Mouse (Mus musculus) E14TG2a.4 (cell line): ENCODE measurements around the gene Cep170b.

ENCODE experiments used
- H3K27me3 ChIP-seq: 2 replicates; pipeline ENCODE4 v1.6.1; 2014; ENCODE audit warnings: low read length, control low read depth; ENCODE audit not compliant: insufficient read depth
- H3K36me3 ChIP-seq: 2 replicates; pipeline ENCODE4 v1.6.1; 2014; ENCODE audit warnings: low read length, control low read depth; ENCODE audit not compliant: insufficient read depth
- H3K4me1 ChIP-seq: replicated peaks from 2 replicates; pipeline ENCODE4 v1.6.1; 2014; ENCODE audit warnings: low read depth, low read length, control low read depth
- H3K4me3 ChIP-seq: replicated peaks from 2 replicates; pipeline ENCODE4 v1.5.1; 2014; ENCODE audit warnings: mild to moderate bottlenecking, low read length
- H3K9me3 ChIP-seq: 2 replicates; pipeline ENCODE4 v1.6.1; 2014; ENCODE audit warnings: low read length, control low read depth
- CTCF ChIP-seq: conservative IDR thresholded peaks from 2 replicates; pipeline ENCODE4 v1.5.1; 2014; ENCODE audit warnings: low read length
- NANOG ChIP-seq: IDR thresholded peaks from 2 replicates; pipeline ENCODE4 v1.6.1; 2014; ENCODE audit warnings: borderline replicate concordance, low read length, mixed read lengths
- POU5F1 ChIP-seq: IDR thresholded peaks from 2 replicates; pipeline ENCODE4 v1.6.1; 2014; ENCODE audit warnings: low read length, borderline replicate concordance

The Cep170b gene

GRCm38 (mm10) chr12:112720890-112721423 is 702 bp downstream of the Cep170b start:
- Histone ChIP-seq H3K36me3 (peaks cover 14% of the 10 kb centered on the region), H3K27me3 (peaks cover 22% of the 10 kb centered on the region), H3K4me3 (peak overlapping the region; percentile 93), H3K9me3 (no peaks in the 10 kb centered on the region), H3K4me1 (peaks cover 65% of the 10 kb centered on the region)
- TF ChIP-seq NANOG: no peak
- no peak for TF ChIP-seq POU5F1
- no peak for TF ChIP-seq CTCF

GRCm38 (mm10) chr12:112721424-112722239 is 1.4 kb downstream of the Cep170b start:
- Histone ChIP-seq H3K36me3 (peaks cover 21% of the 10 kb centered on the region), H3K4me3 (peak overlapping the region; percentile 93), H3K9me3 (no peaks in the 10 kb centered on the region), H3K4me1 (peaks cover 59% of the 10 kb centered on the region), H3K27me3 (peaks cover 22% of the 10 kb centered on the region)
- TF ChIP-seq POU5F1: no peak
- no peak for TF ChIP-seq CTCF

- H3K36me3 ChIP-seq: peaks cover 29% of the 10 kb centered on the region
- H3K4me3 ChIP-seq: peak overlapping the region; percentile 93
- peaks cover 52% of the 10 kb centered on the region for H3K4me1 ChIP-seq
- peaks cover 22% of the 10 kb centered on the region for H3K27me3 ChIP-seq
- TF ChIP-seq NANOG: no peak
- no peak for TF ChIP-seq CTCF
- TF ChIP-seq POU5F1: no peak
- no peaks in the 10 kb centered on the region for H3K9me3 ChIP-seq
These were observed 2.2 kb downstream of the Cep170b start for GRCm38 (mm10) chr12:112722240-112723027.

- peaks cover 34% of the 10 kb centered on the region for H3K36me3 ChIP-seq
These were observed 2.7 kb downstream of the Cep170b start for GRCm38 (mm10) chr12:112723028-112723330.

GRCm38 (mm10) chr12:112723445-112723844 is 3.2 kb downstream of the Cep170b start:
- Histone ChIP-seq H3K4me1 (peaks cover 47% of the 10 kb centered on the region), H3K36me3 (peaks cover 34% of the 10 kb centered on the region), H3K9me3 (no peaks in the 10 kb centered on the region), H3K27me3 (peaks cover 22% of the 10 kb centered on the region), H3K4me3 (peak overlapping the region; percentile 93; the same call in 1 of the 2 replicates)
- no peak for TF ChIP-seq NANOG
- TF ChIP-seq POU5F1: no peak
- TF ChIP-seq CTCF: no peak

More at GRCm38 (mm10) chr12:112723028-112723330, 2.7 kb downstream of the Cep170b start:
- TF ChIP-seq NANOG: no peak
- TF ChIP-seq CTCF: no peak
- no peak for TF ChIP-seq POU5F1
- Histone ChIP-seq H3K9me3 (no peaks in the 10 kb centered on the region), H3K4me1 (peaks cover 47% of the 10 kb centered on the region), H3K27me3 (peaks cover 22% of the 10 kb centered on the region), H3K4me3 (peak overlapping the region; percentile 93)

- Histone ChIP-seq H3K9me3 (no peaks in the 10 kb centered on the region), H3K27me3 (peaks cover 20% of the 10 kb centered on the region), H3K4me3 (no peak overlapping the region), H3K36me3 (peaks cover 35% of the 10 kb centered on the region), H3K4me1 (peaks cover 42% of the 10 kb centered on the region)
- TF ChIP-seq CTCF (peak; percentile 94), NANOG (no peak)
These were observed 4.0 kb downstream of the Cep170b start for GRCm38 (mm10) chr12:112724077-112724805.

- H3K4me1 ChIP-seq: peaks cover 28% of the 10 kb centered on the region
- peaks cover 9% of the 10 kb centered on the region for H3K27me3 ChIP-seq
- peaks cover 64% of the 10 kb centered on the region for H3K36me3 ChIP-seq
- no peak overlapping the region for H3K4me3 ChIP-seq
- TF ChIP-seq NANOG (no peak), POU5F1 (no peak), CTCF (no peak)
- no peaks in the 10 kb centered on the region for H3K9me3 ChIP-seq
These were observed 7.5 kb downstream of the Cep170b start for GRCm38 (mm10) chr12:112727801-112728200.

GRCm38 (mm10) chr12:112730808-112731207 is 10.6 kb downstream of the Cep170b start:
- no peak overlapping the region for H3K4me3 ChIP-seq
- H3K4me1 ChIP-seq: peaks cover 23% of the 10 kb centered on the region
- no peaks in the 10 kb centered on the region for H3K9me3 ChIP-seq
- TF ChIP-seq CTCF (no peak), POU5F1 (no peak), NANOG (no peak)
- peaks cover 81% of the 10 kb centered on the region for H3K36me3 ChIP-seq
- H3K27me3 ChIP-seq: no peaks in the 10 kb centered on the region
